Mouse (Mus musculus): ENCODE results near the gene Lpcat2. TPM values are rescaled to one million over a fixed set of nuclear protein-coding genes. Genes with fewer than 3 reads are reported as not detected.

Gene Lpcat2
- total RNA-seq (2021), result 1 to 10 TPM; 5.5 to 6.9 TPM
- long read RNA-seq, experiment 1, transcript Lpcat2-201 (14 exons, 2,811 nt), result major isoform, 7 of 9 reads
- long read RNA-seq, experiment 1, partial matches to known transcripts, result 1 of 9 reads
- long read RNA-seq, experiment 1, other reads (novel, unspliced or antisense), result 1 of 9 reads
- long read RNA-seq, experiment 2, transcript Lpcat2-201 (14 exons, 2,811 nt), result major isoform, 7 of 7 reads
- long read RNA-seq, experiment 2, partial matches to known transcripts, result 0 of 7 reads
- long read RNA-seq, experiment 2, other reads (novel, unspliced or antisense), result 0 of 7 reads

GRCm38 (mm10) chr8:92855171-92855894, at the start of gene Lpcat2:
Lpcat2 (plus strand) TSS chr8:92855339.
- DNase-seq (ENCODE audit: low spot score in 2 of 2), result peak; percentile 18 to 35

- DNase-seq (ENCODE audit: low spot score in 2 of 2), result no peak
Measured at GRCm38 (mm10) chr8:92812773-92813172, 42.4 kb upstream of the Lpcat2 start.

GRCm38 (mm10) chr8:92815661-92816060, 39.5 kb upstream of the Lpcat2 start:
- DNase-seq (ENCODE audit: low spot score in 2 of 2), result no peak

- peak; percentile 73 to 84 for DNase-seq (ENCODE audit: low spot score in 2 of 2)
Measured at GRCm38 (mm10) chr8:92817928-92818818, 37.0 kb upstream of the Lpcat2 start.

- DNase-seq (ENCODE audit: low spot score in 2 of 2), result no peak
Measured at GRCm38 (mm10) chr8:92821151-92821550, 34.0 kb upstream of the Lpcat2 start.

- no peak for DNase-seq (ENCODE audit: low spot score in 2 of 2)
Measured at GRCm38 (mm10) chr8:92822386-92822785, 32.8 kb upstream of the Lpcat2 start.

GRCm38 (mm10) chr8:92825991-92826390, 29.1 kb upstream of the Lpcat2 start:
- no peak for DNase-seq (ENCODE audit: low spot score in 2 of 2)

- DNase-seq (ENCODE audit: low spot score in 2 of 2), result no peak
Measured at GRCm38 (mm10) chr8:92827243-92828034, 27.7 kb upstream of the Lpcat2 start, which contains the start of gene Mmp2. Mmp2 (plus strand) TSS chr8:92827291.

- DNase-seq (ENCODE audit: low spot score in 2 of 2), result no peak
Measured at GRCm38 (mm10) chr8:92828251-92828743, 26.8 kb upstream of the Lpcat2 start.

- DNase-seq (ENCODE audit: low spot score in 2 of 2), result no peak
Measured at GRCm38 (mm10) chr8:92834065-92834731, 20.9 kb upstream of the Lpcat2 start.

GRCm38 (mm10) chr8:92834786-92835500, 20.2 kb upstream of the Lpcat2 start:
- DNase-seq (ENCODE audit: low spot score in 2 of 2), result no peak

GRCm38 (mm10) chr8:92835901-92836300, 19.2 kb upstream of the Lpcat2 start:
- DNase-seq (ENCODE audit: low spot score in 2 of 2), result no peak

GRCm38 (mm10) chr8:92838616-92839015, 16.5 kb upstream of the Lpcat2 start:
- no peak for DNase-seq (ENCODE audit: low spot score in 2 of 2)

- no peak for DNase-seq (ENCODE audit: low spot score in 2 of 2)
Measured at GRCm38 (mm10) chr8:92839161-92839560, 16.0 kb upstream of the Lpcat2 start.

GRCm38 (mm10) chr8:92839876-92840275, 15.3 kb upstream of the Lpcat2 start:
- no peak for DNase-seq (ENCODE audit: low spot score in 2 of 2)

GRCm38 (mm10) chr8:92846684-92847083, 8.5 kb upstream of the Lpcat2 start:
- DNase-seq (ENCODE audit: low spot score in 2 of 2), result no peak

GRCm38 (mm10) chr8:92847299-92847698, 7.8 kb upstream of the Lpcat2 start:
- DNase-seq (ENCODE audit: low spot score in 2 of 2), result no peak

GRCm38 (mm10) chr8:92849261-92849660, 5.9 kb upstream of the Lpcat2 start:
- DNase-seq (ENCODE audit: low spot score in 2 of 2), result no peak

- DNase-seq (ENCODE audit: low spot score in 2 of 2), result peak; percentile 22 to 24
Measured at GRCm38 (mm10) chr8:92850239-92850638, 4.9 kb upstream of the Lpcat2 start.

Measured in adrenal gland, postnatal 4 days (tissue).